Comparison of ENCODE assay signal across 8 mouse cellular contexts in the genomic region with DNA sequence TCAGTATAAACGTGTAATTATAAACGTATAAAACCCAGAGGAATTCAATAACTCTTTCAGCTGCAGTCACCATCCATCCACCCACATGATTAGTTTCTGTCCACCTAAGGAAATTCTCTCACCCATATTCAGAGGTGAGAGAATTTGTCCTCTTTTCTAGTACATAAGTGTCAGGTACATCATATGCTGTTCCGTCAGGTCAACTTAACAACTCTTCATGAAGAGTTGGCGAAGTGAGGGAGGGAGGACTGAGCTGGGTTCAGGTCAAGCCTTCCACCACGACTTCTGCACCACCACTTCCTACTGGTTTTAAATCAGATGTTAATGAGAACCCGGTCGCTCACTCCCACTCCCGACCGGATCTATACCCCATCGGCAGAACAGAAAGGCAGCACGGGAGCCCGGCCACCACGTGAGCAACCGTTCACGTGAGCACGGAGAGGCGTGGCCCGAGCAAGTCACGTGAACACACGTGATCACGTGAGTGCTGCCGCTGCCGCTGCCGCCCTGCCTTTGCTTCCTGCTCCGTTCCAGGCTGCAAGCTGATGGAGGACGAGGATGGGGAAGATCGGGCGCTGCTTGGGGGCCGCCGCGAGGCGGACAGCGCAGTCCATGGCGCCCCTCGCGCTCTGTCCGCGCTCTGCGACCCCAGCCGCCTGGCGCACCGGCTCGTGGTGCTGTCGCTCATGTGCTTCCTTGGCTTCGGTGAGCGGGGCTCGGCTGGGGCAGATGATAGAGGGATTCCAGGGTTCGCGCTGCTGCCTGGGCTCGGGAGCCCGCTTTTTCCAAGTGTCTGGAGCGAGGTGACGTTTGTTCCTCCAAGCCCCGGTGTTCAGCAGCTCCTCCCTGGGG. TPM values are rescaled to one million over a fixed set of nuclear protein-coding genes. Genes with fewer than 3 reads are reported as not detected.
A peak's percentile ranks its signal among the peaks of the same experiment; 100 is the strongest.
DNase-seq lines count a peak whose midpoint lies in the region; ATAC-seq and TF ChIP-seq lines count a peak whose summit lies in the region.

A gene (plus strand): TSS at position 469 of the 852 bp plus-strand sequence.

- peak within 1 kb of the TSS; percentile 91 for H3K4me2 ChIP-seq in forebrain, embryonic 13.5 days
- peak within 1 kb of the TSS; percentile 92 for H3K4me2 ChIP-seq in neural tube, embryonic 15.5 days

- H3K4me1 ChIP-seq in ES-Bruce4 (ENCODE audit: control insufficient read depth, insufficient read depth, low read length) = no peaks in the 10 kb centered on the region
- peaks cover 11% of the 10 kb centered on the region for H3K4me1 ChIP-seq in forebrain, embryonic 13.5 days
- peaks cover 19% of the 10 kb centered on the region for H3K4me1 ChIP-seq in neural tube, embryonic 15.5 days

- 5% methylated on average over 54 of the region's 54 CpGs for WGBS in forebrain, embryonic 13.5 days
- 4% methylated on average over 54 of the region's 54 CpGs for WGBS in large intestine, adult 2 months
- whole genome bisulfite sequencing in neural tube, embryonic 15.5 days = 4% methylated on average over 49 of the region's 54 CpGs

- peak; percentile 87 to 89 for DNase-seq in heart, postnatal 10 days
- peak; percentile 59 for DNase-seq in large intestine, adult 2 months (ENCODE audit: low read depth, low spot score)
- peak; percentile 85 to 87 for DNase-seq in lung, adult 18-20 months
- peak; percentile 88 for DNase-seq in testis, postnatal 14 days (ENCODE audit: low spot score)

- H3K9me3 ChIP-seq in ES-Bruce4 (replicated peaks; ENCODE audit: control insufficient read depth, insufficient read depth, low read length, poor library complexity, severe bottlenecking) = peaks cover 2% of the 10 kb centered on the region; the same call in 1 of the 2 replicates
- no peaks in the 10 kb centered on the region for H3K9me3 ChIP-seq in forebrain, embryonic 13.5 days (replicated peaks)
- H3K9me3 ChIP-seq in neural tube, embryonic 15.5 days (replicated peaks) = no peaks in the 10 kb centered on the region

- peak within 1 kb of the TSS; percentile 55 for H3K4me3 ChIP-seq in ES-Bruce4 (ENCODE audit: low read depth, low read length)
- peak within 1 kb of the TSS; percentile 89 for H3K4me3 ChIP-seq in forebrain, embryonic 13.5 days
- peak within 1 kb of the TSS; percentile 75 for H3K4me3 ChIP-seq in neural tube, embryonic 15.5 days (replicated peaks)

- ATAC-seq in cerebellum, adult (ENCODE audit: insufficient number of reproducible peaks, low FRiP score, low TSS enrichment) = peak; percentile 84
- peak; percentile 94 for ATAC-seq in forebrain, embryonic 13.5 days
- peak; percentile 95 for ATAC-seq in neural tube, embryonic 15.5 days (ENCODE audit: low FRiP score)

- peak within 1 kb of the TSS; percentile 53 for H3K9ac ChIP-seq in ES-Bruce4 (ENCODE audit: low read depth, poor library complexity, severe bottlenecking)
- peak within 1 kb of the TSS; percentile 87 for H3K9ac ChIP-seq in forebrain, embryonic 13.5 days
- H3K9ac ChIP-seq in neural tube, embryonic 15.5 days (replicated peaks) = peak within 1 kb of the TSS; percentile 74

- no peaks in the 10 kb centered on the region for H3K27me3 ChIP-seq in ES-Bruce4 (ENCODE audit: control insufficient read depth, insufficient read depth, low read length, poor library complexity, severe bottlenecking)
- peaks cover 22% of the 10 kb centered on the region; the same call in 1 of the 2 replicates for H3K27me3 ChIP-seq in forebrain, embryonic 13.5 days
- H3K27me3 ChIP-seq in neural tube, embryonic 15.5 days (replicated peaks) = peaks cover 22% of the 10 kb centered on the region

- TF ChIP-seq CTCF in ES-Bruce4 (IDR thresholded peaks at IDR 0.05; ENCODE audit: low read depth, low read length) = no peak

- TF ChIP-seq POLR2A in ES-Bruce4 (IDR thresholded peaks at IDR 0.05; ENCODE audit: insufficient read depth, low read length) = no peak

- H3K36me3 ChIP-seq in ES-Bruce4 (ENCODE audit: control insufficient read depth, insufficient read depth, low read length, poor library complexity, severe bottlenecking) = no peaks in the 10 kb centered on the region
- peaks cover 7% of the 10 kb centered on the region for H3K36me3 ChIP-seq in forebrain, embryonic 13.5 days (ENCODE audit: poor library complexity, severe bottlenecking)
- peaks cover 14% of the 10 kb centered on the region for H3K36me3 ChIP-seq in neural tube, embryonic 15.5 days

- no peak within 1 kb of the TSS for H3K27ac ChIP-seq in ES-Bruce4 (ENCODE audit: insufficient read depth, low read length)
- peak within 1 kb of the TSS; percentile 48 for H3K27ac ChIP-seq in forebrain, embryonic 13.5 days
- peak within 1 kb of the TSS; percentile 80 for H3K27ac ChIP-seq in neural tube, embryonic 15.5 days (replicated peaks)

- intact Hi-C loops in heart, postnatal 10 days (cut with DNase I) = loop anchor here (5.0 kb wide), 1 partner anchor 210 kb away; a partner anchor contains a TSS

- 0 out of 2 replicates have a peak, but pooled peaks have one; percentile 55 for TF ChIP-seq EP300 in ES-Bruce4 (IDR thresholded peaks at IDR 0.05; ENCODE audit: insufficient read depth, low read depth, low read length)

RNA-seq across cellular contexts. Expression of the gene that starts here (rescaled TPM):
- polyA plus RNA-seq in ES-Bruce4 (2011; ENCODE audit: insufficient read depth, insufficient read length, low read depth, missing spikeins) = 47.8 and 57.7 TPM in 2 replicates
- polyA plus RNA-seq in forebrain, embryonic 13.5 days (2015; fragmentation: Nextera tagmentation; extraction: Ambion mirVana) = 36.2 and 37.0 TPM in 2 replicates
- total RNA-seq in heart, postnatal 10 days (2021) = 10 to 100 TPM; 40.0 to 42.8 TPM
- polyA plus RNA-seq in large intestine, adult 2 months (2012; rRNA removed) = 22.8 and 27.3 TPM in 2 replicates
- 29.4 and 33.8 TPM in 2 replicates for polyA plus RNA-seq in neural tube, embryonic 15.5 days (2015; fragmentation: Nextera tagmentation; extraction: Ambion mirVana)
